Mouse (Mus musculus): ENCODE measurements around the gene Gm45062.

The Gm45062 gene

GRCm38 (mm10) chr6:8419485-8420186 lies 160.4 kb downstream of the Gm45062 start:
- no peak for DNase-seq

GRCm38 (mm10) chr6:8420187-8420503 lies 160.9 kb downstream of the Gm45062 start:
- no peak for DNase-seq

GRCm38 (mm10) chr6:8421421-8421820 lies 162.2 kb downstream of the Gm45062 start:
- DNase-seq = no peak

- peak; percentile 39 to 44 for DNase-seq
These were observed 162.8 kb downstream of the Gm45062 start for GRCm38 (mm10) chr6:8421959-8422581.

GRCm38 (mm10) chr6:8423142-8423541 lies 163.9 kb downstream of the Gm45062 start:
- no peak for DNase-seq

GRCm38 (mm10) chr6:8427692-8428091 lies 168.4 kb downstream of the Gm45062 start:
- DNase-seq = no peak

- DNase-seq = no peak
These were observed 171.5 kb downstream of the Gm45062 start for GRCm38 (mm10) chr6:8430610-8431234.

- DNase-seq = no peak
These were observed 173.9 kb downstream of the Gm45062 start for GRCm38 (mm10) chr6:8433179-8433578.

- no peak for DNase-seq
These were observed 178.7 kb downstream of the Gm45062 start for GRCm38 (mm10) chr6:8437937-8438336.

GRCm38 (mm10) chr6:8441814-8442213 lies 182.6 kb downstream of the Gm45062 start:
- no peak for DNase-seq

- DNase-seq = no peak
These were observed 187.5 kb downstream of the Gm45062 start for GRCm38 (mm10) chr6:8446786-8447185.

- peak; percentile 10 to 23 for DNase-seq
These were observed 196.3 kb downstream of the Gm45062 start for GRCm38 (mm10) chr6:8455599-8455998.

- DNase-seq = no peak
These were observed 199.3 kb downstream of the Gm45062 start for GRCm38 (mm10) chr6:8458596-8458995.

- DNase-seq = no peak
These were observed 203.2 kb downstream of the Gm45062 start for GRCm38 (mm10) chr6:8462447-8462846.

- DNase-seq = no peak
These were observed 206.1 kb downstream of the Gm45062 start for GRCm38 (mm10) chr6:8465388-8465787.

GRCm38 (mm10) chr6:8465985-8466384 lies 206.7 kb downstream of the Gm45062 start:
- no peak for DNase-seq

- DNase-seq = no peak
These were observed 208.6 kb downstream of the Gm45062 start for GRCm38 (mm10) chr6:8467667-8468337.

- DNase-seq = no peak
These were observed 210.7 kb downstream of the Gm45062 start for GRCm38 (mm10) chr6:8469918-8470317.

- no peak for DNase-seq
These were observed 212.9 kb downstream of the Gm45062 start for GRCm38 (mm10) chr6:8472125-8472524.

GRCm38 (mm10) chr6:8472915-8473314 lies 213.7 kb downstream of the Gm45062 start:
- DNase-seq = no peak

- no peak for DNase-seq
These were observed 214.2 kb downstream of the Gm45062 start for GRCm38 (mm10) chr6:8473498-8473897.

- no peak for DNase-seq
These were observed 215.1 kb downstream of the Gm45062 start for GRCm38 (mm10) chr6:8474316-8474715.

GRCm38 (mm10) chr6:8474820-8475219 lies 215.6 kb downstream of the Gm45062 start:
- DNase-seq = no peak

- DNase-seq = no peak
These were observed 219.9 kb downstream of the Gm45062 start for GRCm38 (mm10) chr6:8479176-8479575.

All from cerebellum, adult 18-20 months (tissue).